ENCODE assay signal across 9 mouse cellular contexts in genomic region chr2:158136205-158136604, GRCm38 (mm10). TPM values are rescaled to one million over a fixed set of nuclear protein-coding genes. Genes with fewer than 3 reads are reported as not detected.
A peak's percentile ranks its signal among the peaks of the same experiment; 100 is the strongest.
DNase-seq lines count a peak whose midpoint lies in the region; ATAC-seq and TF ChIP-seq lines count a peak whose summit lies in the region.
"Had no signal": no experiment of that assay in that cellular context is flagged by ENCODE, and none has a peak within 500 bp of the region (broad histone marks: within the 10 kb centered on the region; RNA-seq: fewer than 3 reads in every experiment).

No protein-coding gene starts in this region.

- H3ac ChIP-seq in C2C12 (ENCODE audit: control insufficient read depth, insufficient read length, low read depth) = no peak overlapping the region

- peak overlapping the region; percentile 18; the same call in 1 of the 2 replicates for H3K27ac ChIP-seq in kidney, adult 2 months (ENCODE audit: insufficient read depth, low read depth, low read length)
- peak overlapping the region; percentile 54 for H3K27ac ChIP-seq in lung, postnatal 0 days (ENCODE audit: low read length)
- no peak overlapping the region for H3K27ac ChIP-seq in layer of hippocampus, adult 2 months

- DNase-seq in adipocyte (ENCODE audit: low spot score) = peak; percentile 91
- DNase-seq in kidney, adult 2 months = peak; percentile 89
- peak; percentile 91 for DNase-seq in lung, postnatal 0 days (ENCODE audit: low spot score)
- DNase-seq in layer of hippocampus, adult 2 months (ENCODE audit: low spot score in 2 of 2) = no peak
- DNase-seq in retina, postnatal 1 day = no peak
- DNase-seq in testis, postnatal 10 days (ENCODE audit: low spot score) = no peak
- DNase-seq: cerebellum, adult 9-10 months; right cerebral cortex, postnatal 4 days had no signal

- H3K27me3 ChIP-seq in C2C12 (ENCODE audit: control insufficient read depth, insufficient read depth, insufficient read length) = no peaks in the 10 kb centered on the region
- no peaks in the 10 kb centered on the region for H3K27me3 ChIP-seq in kidney, adult 2 months (replicated peaks; ENCODE audit: control insufficient read depth, insufficient read depth, low read length)
- H3K27me3 ChIP-seq in lung, postnatal 0 days (replicated peaks; ENCODE audit: insufficient read depth, low read length) = no peaks in the 10 kb centered on the region

- TF ChIP-seq EP300 in lung, postnatal 0 days (IDR thresholded peaks at IDR 0.05) = peak; percentile 61

- H3K4me2 ChIP-seq in lung, postnatal 0 days (replicated peaks; ENCODE audit: low read depth, low read length) = no peak overlapping the region

- H3K9ac ChIP-seq in lung, postnatal 0 days (replicated peaks; ENCODE audit: low read depth) = no peak overlapping the region

- no peaks in the 10 kb centered on the region for H3K79me2 ChIP-seq in C2C12 (ENCODE audit: control insufficient read depth, insufficient read depth)

- peaks cover 14% of the 10 kb centered on the region for H3K4me1 ChIP-seq in kidney, adult 2 months (ENCODE audit: control insufficient read depth, insufficient read depth, low read length)
- H3K4me1 ChIP-seq in lung, postnatal 0 days (ENCODE audit: insufficient read depth, low read depth, low read length) = peaks cover 17% of the 10 kb centered on the region; the same call in 1 of the 2 replicates

- H3K79me3 ChIP-seq in C2C12 (ENCODE audit: low read depth) = no peaks in the 10 kb centered on the region

- TF ChIP-seq POLR2A in kidney, adult 2 months (IDR thresholded peaks at IDR 0.05; ENCODE audit: low read depth, low read length) = no peak

- H3K4me3 ChIP-seq in C2C12 (ENCODE audit: insufficient read depth, poor library complexity, severe bottlenecking) = no peak overlapping the region
- no peak overlapping the region for H3K4me3 ChIP-seq in kidney, adult 2 months (ENCODE audit: insufficient read depth, low read depth, low read length)
- H3K4me3 ChIP-seq in lung, postnatal 0 days (ENCODE audit: low read depth, low read length) = no peak overlapping the region
- no peak overlapping the region for H3K4me3 ChIP-seq in layer of hippocampus, adult 2 months

- WGBS in kidney, adult 2 months = 25% methylated on average over 7 of the region's 7 CpGs
- 31% methylated on average over 7 of the region's 7 CpGs for WGBS in lung, postnatal 0 days

- peak; percentile 77 for ATAC-seq in lung, postnatal 0 days

- H3K9me3 ChIP-seq in lung, postnatal 0 days (ENCODE audit: low read length) = no peaks in the 10 kb centered on the region

- H3K36me3 ChIP-seq in C2C12 (ENCODE audit: control insufficient read depth, insufficient read depth) = no peaks in the 10 kb centered on the region
- H3K36me3 ChIP-seq in kidney, adult 2 months (ENCODE audit: control insufficient read depth, insufficient read depth, low read length) = no peaks in the 10 kb centered on the region; the same call in 1 of the 2 replicates
- peaks cover 28% of the 10 kb centered on the region for H3K36me3 ChIP-seq in lung, postnatal 0 days (ENCODE audit: insufficient read depth, low read length)

- TF ChIP-seq CTCF in C2C12 (IDR thresholded peaks at IDR 0.05; ENCODE audit: control insufficient read depth, insufficient read depth, insufficient read length) = no peak
- TF ChIP-seq CTCF in kidney, adult 2 months (conservative IDR thresholded peaks at IDR 0.05; ENCODE audit: insufficient read depth, insufficient read length, low read depth, low read length) = no peak
- no peak for TF ChIP-seq CTCF in lung, postnatal 0 days (IDR thresholded peaks at IDR 0.05)
- TF ChIP-seq CTCF in layer of hippocampus, adult 2 months (conservative IDR thresholded peaks at IDR 0.05) = no peak

TF ChIP-seq in C2C12, 6 proteins besides CTCF, POLR2A, EP300 and RAD21:
- TF ChIP-seq USF1 (IDR thresholded peaks at IDR 0.05; ENCODE audit: low read depth) (peak; percentile 83), CEBPB (IDR thresholded peaks at IDR 0.05; ENCODE audit: low read depth) (no peak)

RNA-seq across cellular contexts. Expression of gene Tgm2, which starts 10.0 kb away (rescaled TPM):
- 1.1 TPM for polyA plus RNA-seq in C2C12 (2012; fragmentation: generic; extraction: Trizol)
- 217 and 221 TPM in 2 replicates for polyA plus RNA-seq in kidney, adult 2 months (2012; rRNA removed)
- 97.0 TPM in 2 replicates for polyA plus RNA-seq in lung, postnatal 0 days (2015; fragmentation: Nextera tagmentation; extraction: Ambion mirVana)
- 10 to 100 TPM in 1 of 2 experiments, 1 to 10 TPM in 1; 9.8 to 14.0 TPM for total RNA-seq in layer of hippocampus, adult 2 months (2021)

Comparison
In these comparisons a context has a peak if more than half of its experiments do, and no peak if none do; other contexts are left out.
1. DNase-seq: peak in adipocyte (single experiment), kidney, adult 2 months (single experiment) and lung, postnatal 0 days (single experiment); none in layer of hippocampus, adult 2 months (0 of 2), retina, postnatal 1 day (single experiment) and testis, postnatal 10 days (single experiment).
2. RNA of gene Tgm2, which starts 10.0 kb away (polyA plus RNA-seq): 217 to 221 TPM in kidney, adult 2 months and 97.0 TPM in lung, postnatal 0 days; 1.1 TPM in C2C12 (single experiment); every median in the first group is over 10 times any median in the second.